Mouse (Mus musculus) limb, embryonic 10.5 days (tissue): ENCODE data around the gene Rtcb. TPM values are rescaled to one million over a fixed set of nuclear protein-coding genes. Genes with fewer than 3 reads are reported as not detected.
A peak's percentile ranks its signal among the peaks of the same experiment; 100 is the strongest.

Experiments used
- DNase-seq: peaks from one replicate; pipeline ENCODE4 v3.0.0-alpha.2; 2017; ENCODE audit warnings: low spot score
- H3K27ac ChIP-seq: fragments of 300-500 bp; sonication (generic); 2 replicates; pipeline ENCODE4 v1.5.1; 2016; ENCODE audit warnings: mild to moderate bottlenecking
- H3K27me3 ChIP-seq: fragments of 300-500 bp; sonication (generic); 2 replicates; pipeline ENCODE4 v1.6.1; 2016; ENCODE audit warnings: low read depth, mild to moderate bottlenecking; ENCODE audit not compliant: poor library complexity, severe bottlenecking
- H3K36me3 ChIP-seq: fragments of 300-500 bp; sonication (generic); 2 replicates; pipeline ENCODE4 v1.6.1; 2016; ENCODE audit warnings: mild to moderate bottlenecking, moderate library complexity
- H3K4me1 ChIP-seq: fragments of 300-500 bp; sonication (generic); 2 replicates; pipeline ENCODE4 v1.6.1; 2016
- H3K4me3 ChIP-seq: fragments of 300-500 bp; sonication (generic); 2 replicates; pipeline ENCODE4 v1.5.1; 2016; ENCODE audit warnings: mild to moderate bottlenecking, moderate library complexity
- H3K9me3 ChIP-seq: fragments of 300-500 bp; sonication (generic); replicated peaks from 2 replicates; pipeline ENCODE4 v1.6.1; 2016; ENCODE audit warnings: mild to moderate bottlenecking
- WGBS: fragments of 180-500 bp; shearing (Covaris S2); methylation state at CpG from one replicate; pipeline ENCODE4 v1.1.7; 2016; 5-methylcytosine and 5-hydroxymethylcytosine counted together
- polyA plus RNA-seq: library from polyadenylated mRNA; unstranded; fragments of >200 nt; fragmentation: Nextera tagmentation; extraction: Ambion mirVana; gene quantifications from 2 replicates; pipeline ENCODE4 v1.2.1, GENCODE M21; 2016

The Rtcb gene
- 233 and 235 TPM in 2 replicates for polyA plus RNA-seq

- DNase-seq: peak; percentile 97
- H3K4me3 ChIP-seq: peak within 1 kb of the TSS; percentile 96
- no peaks in the 10 kb centered on the region for H3K9me3 ChIP-seq
- H3K27me3 ChIP-seq: no peaks in the 10 kb centered on the region
- H3K4me1 ChIP-seq: 0 out of 2 replicates have a peak, but pooled peaks cover 4% of the 10 kb centered on the region
- WGBS: under 1% methylated on average over 38 of the region's 38 CpGs
- H3K36me3 ChIP-seq: peaks cover 32% of the 10 kb centered on the region
- H3K27ac ChIP-seq: peak within 1 kb of the TSS; percentile 92
Observed at GRCm38 (mm10) chr10:85957464-85957950, at the start of gene Rtcb. Gene Rtcb, minus strand, starts transcription at chr10:85957823.

- WGBS: 87% methylated on average over 5 of the region's 5 CpGs
- no peaks in the 10 kb centered on the region for H3K4me1 ChIP-seq
- H3K4me3 ChIP-seq: no peak overlapping the region
- DNase-seq: no peak
- no peaks in the 10 kb centered on the region for H3K27me3 ChIP-seq
- H3K27ac ChIP-seq: no peak overlapping the region
- no peaks in the 10 kb centered on the region for H3K9me3 ChIP-seq
- H3K36me3 ChIP-seq: no peaks in the 10 kb centered on the region
Observed at GRCm38 (mm10) chr10:86006455-86006854, 48.8 kb upstream of the Rtcb start.

GRCm38 (mm10) chr10:86000447-86000846 lies 42.8 kb upstream of the Rtcb start:
- no peaks in the 10 kb centered on the region for H3K36me3 ChIP-seq
- H3K27me3 ChIP-seq: no peaks in the 10 kb centered on the region
- no peaks in the 10 kb centered on the region for H3K4me1 ChIP-seq
- whole genome bisulfite sequencing: 95% methylated on average over 4 of the region's 4 CpGs
- no peak overlapping the region for H3K4me3 ChIP-seq
- H3K9me3 ChIP-seq: no peaks in the 10 kb centered on the region
- H3K27ac ChIP-seq: no peak overlapping the region
- DNase-seq: no peak

GRCm38 (mm10) chr10:85994543-85995104 lies 37.0 kb upstream of the Rtcb start:
- no peaks in the 10 kb centered on the region for H3K36me3 ChIP-seq
- WGBS: 78% methylated on average over 5 of the region's 5 CpGs
- no peak overlapping the region for H3K4me3 ChIP-seq
- H3K9me3 ChIP-seq: no peaks in the 10 kb centered on the region
- no peaks in the 10 kb centered on the region for H3K4me1 ChIP-seq
- no peak overlapping the region for H3K27ac ChIP-seq
- DNase-seq: no peak
- no peaks in the 10 kb centered on the region for H3K27me3 ChIP-seq

GRCm38 (mm10) chr10:85993836-85994235 lies 36.2 kb upstream of the Rtcb start:
- no peak for DNase-seq
- Histone ChIP-seq H3K27me3 (no peaks in the 10 kb centered on the region), H3K27ac (no peak overlapping the region), H3K9me3 (no peaks in the 10 kb centered on the region), H3K36me3 (no peaks in the 10 kb centered on the region), H3K4me3 (no peak overlapping the region), H3K4me1 (no peaks in the 10 kb centered on the region)
- WGBS: 87% methylated on average over 9 of the region's 9 CpGs

- H3K27me3 ChIP-seq: no peaks in the 10 kb centered on the region
- 86% methylated on average over 4 of the region's 4 CpGs for WGBS
- DNase-seq: no peak
- no peak overlapping the region for H3K27ac ChIP-seq
- no peak overlapping the region for H3K4me3 ChIP-seq
- no peaks in the 10 kb centered on the region for H3K36me3 ChIP-seq
- H3K4me1 ChIP-seq: no peaks in the 10 kb centered on the region
- no peaks in the 10 kb centered on the region for H3K9me3 ChIP-seq
Observed at GRCm38 (mm10) chr10:85992412-85992811, 34.8 kb upstream of the Rtcb start.

- DNase-seq: no peak
- Histone ChIP-seq H3K4me3 (no peak overlapping the region), H3K27me3 (no peaks in the 10 kb centered on the region), H3K27ac (no peak overlapping the region), H3K4me1 (no peaks in the 10 kb centered on the region), H3K9me3 (no peaks in the 10 kb centered on the region), H3K36me3 (no peaks in the 10 kb centered on the region)
- WGBS: 80% methylated on average over 6 of the region's 6 CpGs
Observed at GRCm38 (mm10) chr10:85989412-85990115, 31.9 kb upstream of the Rtcb start.

- H3K4me1 ChIP-seq: 0 out of 2 replicates have a peak, but pooled peaks cover 2% of the 10 kb centered on the region
- no peaks in the 10 kb centered on the region for H3K9me3 ChIP-seq
- no peaks in the 10 kb centered on the region for H3K27me3 ChIP-seq
- no peak overlapping the region for H3K27ac ChIP-seq
- WGBS: 92% methylated on average over 4 of the region's 4 CpGs
- H3K4me3 ChIP-seq: no peak overlapping the region
- H3K36me3 ChIP-seq: no peaks in the 10 kb centered on the region
- no peak for DNase-seq
Observed at GRCm38 (mm10) chr10:85972915-85973314, 15.3 kb upstream of the Rtcb start.

- Histone ChIP-seq H3K9me3 (no peaks in the 10 kb centered on the region), H3K36me3 (no peaks in the 10 kb centered on the region), H3K4me1 (0 out of 2 replicates have a peak, but pooled peaks cover 2% of the 10 kb centered on the region), H3K4me3 (no peak overlapping the region), H3K27ac (no peak overlapping the region), H3K27me3 (no peaks in the 10 kb centered on the region)
- DNase-seq: no peak
- 91% methylated on average over 9 of the region's 9 CpGs for WGBS
Observed at GRCm38 (mm10) chr10:85971826-85972225, 14.2 kb upstream of the Rtcb start.

GRCm38 (mm10) chr10:85969894-85970620 lies 12.4 kb upstream of the Rtcb start:
- Histone ChIP-seq H3K9me3 (no peaks in the 10 kb centered on the region), H3K4me1 (0 out of 2 replicates have a peak, but pooled peaks cover 2% of the 10 kb centered on the region)

GRCm38 (mm10) chr10:85968731-85969130 lies 11.1 kb upstream of the Rtcb start:
- no peaks in the 10 kb centered on the region for H3K36me3 ChIP-seq
- 0 out of 2 replicates have a peak, but pooled peaks cover 8% of the 10 kb centered on the region for H3K27me3 ChIP-seq
- H3K9me3 ChIP-seq: no peaks in the 10 kb centered on the region
- no peak overlapping the region for H3K27ac ChIP-seq
- DNase-seq: no peak
- H3K4me1 ChIP-seq: 0 out of 2 replicates have a peak, but pooled peaks cover 2% of the 10 kb centered on the region
- 48% methylated on average over 2 of the region's 2 CpGs for WGBS
- no peak overlapping the region for H3K4me3 ChIP-seq

More at GRCm38 (mm10) chr10:85969894-85970620, 12.4 kb upstream of the Rtcb start:
- no peak for DNase-seq
- 41% methylated on average over 8 of the region's 8 CpGs for WGBS
- Histone ChIP-seq H3K36me3 (no peaks in the 10 kb centered on the region), H3K4me3 (no peak overlapping the region), H3K27ac (no peak overlapping the region), H3K27me3 (0 out of 2 replicates have a peak, but pooled peaks cover 8% of the 10 kb centered on the region)

GRCm38 (mm10) chr10:85968157-85968634 lies 10.6 kb upstream of the Rtcb start:
- no peak overlapping the region for H3K27ac ChIP-seq
- peak; percentile 91 for DNase-seq

More at GRCm38 (mm10) chr10:85968157-85968634, 10.6 kb upstream of the Rtcb start:
- Histone ChIP-seq H3K27me3 (0 out of 2 replicates have a peak, but pooled peaks cover 8% of the 10 kb centered on the region), H3K4me1 (0 out of 2 replicates have a peak, but pooled peaks cover 2% of the 10 kb centered on the region), H3K4me3 (no peak overlapping the region), H3K36me3 (no peaks in the 10 kb centered on the region), H3K9me3 (no peaks in the 10 kb centered on the region)
- WGBS: 14% methylated on average over 7 of the region's 7 CpGs
